In genomic region chr11:59759178-59759577, GRCm38 (mm10) we compare ENCODE assay signal across 8 mouse cellular contexts. TPM values are rescaled to one million over a fixed set of nuclear protein-coding genes. Genes with fewer than 3 reads are reported as not detected.
DNase-seq lines count a peak whose midpoint lies in the region; ATAC-seq and TF ChIP-seq lines count a peak whose summit lies in the region.

No protein-coding gene starts in this region.

- H3K4me3 ChIP-seq in midbrain, embryonic 14.5 days (replicated peaks; ENCODE audit: low read depth, low read length) = no peak overlapping the region
- H3K4me3 ChIP-seq in midbrain, embryonic 11.5 days (ENCODE audit: low read depth, low read length) = no peak overlapping the region
- H3K4me3 ChIP-seq in gastrocnemius, adult 2 months = no peak overlapping the region
- no peak overlapping the region for H3K4me3 ChIP-seq in intestine, embryonic 15.5 days (replicated peaks)

- H3K9ac ChIP-seq in midbrain, embryonic 14.5 days (replicated peaks; ENCODE audit: low read length) = no peak overlapping the region
- H3K9ac ChIP-seq in midbrain, embryonic 11.5 days (ENCODE audit: low read length) = no peak overlapping the region
- no peak overlapping the region for H3K9ac ChIP-seq in intestine, embryonic 15.5 days

- DNase-seq in midbrain, embryonic 14.5 days = peak; percentile 44
- DNase-seq in midbrain, embryonic 11.5 days (ENCODE audit: low spot score, missing footprints) = no peak
- DNase-seq in brain, adult 2 months (ENCODE audit: low read depth, low spot score) = peak; percentile 97
- DNase-seq in gastrocnemius, adult 2 months = peak; percentile 55
- DNase-seq in kidney, adult 9 months = peak; percentile 40
- DNase-seq in lung, postnatal 14 days = peak; percentile 38
- DNase-seq in thymus, postnatal 0 days (ENCODE audit: low spot score) = no peak

- no peak overlapping the region for H3K4me2 ChIP-seq in midbrain, embryonic 14.5 days (ENCODE audit: low read length)
- no peak overlapping the region for H3K4me2 ChIP-seq in midbrain, embryonic 11.5 days
- H3K4me2 ChIP-seq in intestine, embryonic 15.5 days (replicated peaks) = no peak overlapping the region

- ATAC-seq in midbrain, embryonic 14.5 days (ENCODE audit: low FRiP score, low TSS enrichment) = no peak
- no peak for ATAC-seq in midbrain, embryonic 11.5 days (ENCODE audit: low FRiP score)
- no peak for ATAC-seq in intestine, embryonic 15.5 days

- H3K4me1 ChIP-seq in midbrain, embryonic 14.5 days (ENCODE audit: control insufficient read depth, insufficient read depth, low read length) = no peaks in the 10 kb centered on the region
- no peaks in the 10 kb centered on the region for H3K4me1 ChIP-seq in midbrain, embryonic 11.5 days (ENCODE audit: control insufficient read depth, insufficient read depth, low read length)
- no peaks in the 10 kb centered on the region for H3K4me1 ChIP-seq in intestine, embryonic 15.5 days (replicated peaks)

- H3K36me3 ChIP-seq in midbrain, embryonic 14.5 days (ENCODE audit: control insufficient read depth, insufficient read depth, low read length) = peaks cover 88% of the 10 kb centered on the region
- peaks cover 20% of the 10 kb centered on the region; the same call in 1 of the 2 replicates for H3K36me3 ChIP-seq in midbrain, embryonic 11.5 days (ENCODE audit: control insufficient read depth, insufficient read depth, low read length)
- peaks cover 45% of the 10 kb centered on the region for H3K36me3 ChIP-seq in intestine, embryonic 15.5 days

- H3K27me3 ChIP-seq in midbrain, embryonic 14.5 days (ENCODE audit: control insufficient read depth, insufficient read depth, low read length) = no peaks in the 10 kb centered on the region
- no peaks in the 10 kb centered on the region for H3K27me3 ChIP-seq in midbrain, embryonic 11.5 days (ENCODE audit: control insufficient read depth, insufficient read depth, low read length)
- no peaks in the 10 kb centered on the region for H3K27me3 ChIP-seq in intestine, embryonic 15.5 days (replicated peaks)

- H3K27ac ChIP-seq in midbrain, embryonic 14.5 days (replicated peaks; ENCODE audit: low read depth, low read length) = no peak overlapping the region; the same call in 1 of the 2 replicates
- no peak overlapping the region for H3K27ac ChIP-seq in midbrain, embryonic 11.5 days (ENCODE audit: low read depth, low read length)
- peak overlapping the region; percentile 61 for H3K27ac ChIP-seq in gastrocnemius, adult 2 months
- H3K27ac ChIP-seq in intestine, embryonic 15.5 days = no peak overlapping the region

- intact Hi-C loops in gastrocnemius, adult 2 months (cut with DNase I) = no loop called here

- no peak for TF ChIP-seq CTCF in gastrocnemius, adult 2 months (IDR thresholded peaks at IDR 0.05)

- WGBS in midbrain, embryonic 14.5 days = 82% methylated on average over 4 of the region's 4 CpGs
- WGBS in midbrain, embryonic 11.5 days = 92% methylated on average over 4 of the region's 4 CpGs
- 81% methylated on average over 4 of the region's 4 CpGs for WGBS in intestine, embryonic 15.5 days

- no peaks in the 10 kb centered on the region for H3K9me3 ChIP-seq in midbrain, embryonic 14.5 days (ENCODE audit: control insufficient read depth, low read length)
- H3K9me3 ChIP-seq in midbrain, embryonic 11.5 days (ENCODE audit: control insufficient read depth, low read length) = no peaks in the 10 kb centered on the region
- no peaks in the 10 kb centered on the region for H3K9me3 ChIP-seq in intestine, embryonic 15.5 days

RNA-seq across cellular contexts. Expression of gene Pld6, which starts 28.3 kb away (rescaled TPM):
- 3.0 and 5.4 TPM in 2 replicates for polyA plus RNA-seq in midbrain, embryonic 14.5 days (2014; fragmentation: Nextera tagmentation; extraction: Ambion mirVana)
- polyA plus RNA-seq in midbrain, embryonic 11.5 days (2014; fragmentation: Nextera tagmentation; extraction: Ambion mirVana) = 0.36 and 0.79 TPM in 2 replicates
- not detected for total RNA-seq in gastrocnemius, adult 2 months (2021)
- polyA plus RNA-seq in intestine, embryonic 15.5 days (2015; fragmentation: Nextera tagmentation; extraction: Ambion mirVana) = 2.9 and 3.5 TPM in 2 replicates
- polyA plus RNA-seq in thymus, postnatal 0 days (2015; fragmentation: Nextera tagmentation; extraction: Ambion mirVana) = 1.4 and 1.6 TPM in 2 replicates

RNA-seq across cellular contexts. Expression of gene Flcn, which starts 50.6 kb away (rescaled TPM):
- polyA plus RNA-seq in midbrain, embryonic 14.5 days (2014; fragmentation: Nextera tagmentation; extraction: Ambion mirVana) = 35.9 and 41.1 TPM in 2 replicates
- 27.4 and 28.2 TPM in 2 replicates for polyA plus RNA-seq in midbrain, embryonic 11.5 days (2014; fragmentation: Nextera tagmentation; extraction: Ambion mirVana)
- 10 to 100 TPM; 46.3 to 51.3 TPM for total RNA-seq in gastrocnemius, adult 2 months (2021)
- 35.9 and 39.2 TPM in 2 replicates for polyA plus RNA-seq in intestine, embryonic 15.5 days (2015; fragmentation: Nextera tagmentation; extraction: Ambion mirVana)
- 31.4 and 32.2 TPM in 2 replicates for polyA plus RNA-seq in thymus, postnatal 0 days (2015; fragmentation: Nextera tagmentation; extraction: Ambion mirVana)

Comparison
In these comparisons a context has a peak if more than half of its experiments do, and no peak if none do; other contexts are left out.
1. DNase-seq: peak in midbrain, embryonic 14.5 days (single experiment), brain, adult 2 months (single experiment), gastrocnemius, adult 2 months (single experiment), kidney, adult 9 months (single experiment) and lung, postnatal 14 days (single experiment); none in midbrain, embryonic 11.5 days (single experiment) and thymus, postnatal 0 days (single experiment).